Mouse (Mus musculus) CD4-positive, CD25-positive, alpha-beta regulatory T cell, adult 2 months (primary cell): ENCODE measurements around the gene Styxl1.

Source experiments
- DNase-seq: peaks from one replicate; pipeline ENCODE4 v3.0.0-alpha.2; 2012; ENCODE audit warnings: low read depth, low spot score

Styxl1 gene

GRCm38 (mm10) chr5:135777796-135778470 is at the start of gene Styxl1:
TSS of gene Styxl1 (minus strand) at chr5:135778385.
- no peak for DNase-seq

DNA sequence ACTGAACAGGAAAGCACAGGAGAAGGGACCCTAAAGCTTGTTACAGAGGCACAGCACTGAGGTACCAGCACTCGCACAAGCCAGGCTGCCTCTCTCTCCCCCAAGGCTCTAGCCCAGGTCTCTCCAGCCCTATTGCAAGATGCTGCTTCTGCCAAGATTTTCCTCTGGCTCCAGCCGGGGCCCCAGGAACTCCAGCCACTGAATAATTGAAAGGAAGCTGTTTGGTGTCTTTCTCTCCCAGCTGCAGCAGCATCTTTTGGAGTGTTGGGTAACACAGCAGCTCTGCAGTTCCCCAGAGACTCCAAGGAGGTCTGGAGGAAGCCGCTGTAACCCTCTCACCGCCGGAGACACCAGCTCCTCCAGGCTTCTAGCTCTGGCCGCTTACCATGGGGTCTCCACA is 48.0 kb upstream of the Styxl1 start:
- no peak for DNase-seq

- DNase-seq: no peak
Observed at GRCm38 (mm10) chr5:135824517-135824916, 46.3 kb upstream of the Styxl1 start.

- DNase-seq: no peak
Observed at GRCm38 (mm10) chr5:135822316-135822944, 44.2 kb upstream of the Styxl1 start.

- DNase-seq: no peak
Observed at GRCm38 (mm10) chr5:135818491-135818890, 40.3 kb upstream of the Styxl1 start.

DNA sequence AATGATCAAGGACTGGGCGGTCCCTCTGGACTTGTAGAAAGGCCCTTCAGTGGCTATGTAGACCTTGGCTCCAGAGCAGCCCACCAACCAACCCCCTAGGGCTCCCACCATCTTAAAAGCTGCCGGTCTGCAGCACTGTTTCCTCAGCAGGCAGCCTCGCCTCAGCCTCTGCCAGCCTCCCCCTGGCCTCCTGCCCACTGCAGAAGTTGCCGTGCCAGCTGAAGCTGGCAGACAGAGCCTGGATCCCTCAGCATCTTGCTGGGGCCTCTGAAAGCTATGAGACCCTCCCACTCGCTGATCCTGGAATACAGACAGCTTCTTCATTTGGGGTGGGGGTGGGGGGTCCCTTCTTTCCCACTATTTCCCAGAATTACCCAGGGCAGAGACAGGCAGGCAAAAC is 34.8 kb upstream of the Styxl1 start:
- no peak for DNase-seq

- peak; percentile 8 for DNase-seq
Observed at GRCm38 (mm10) chr5:135807263-135807637, 29.1 kb upstream of the Styxl1 start.

- DNase-seq: peak; percentile 96
Observed at GRCm38 (mm10) chr5:135806555-135807262, 28.5 kb upstream of the Styxl1 start, which contains the start of gene Srrm3. TSS of gene Srrm3 (plus strand) at chr5:135806890.

GRCm38 (mm10) chr5:135804735-135805134 is 26.6 kb upstream of the Styxl1 start:
- no peak for DNase-seq

DNA sequence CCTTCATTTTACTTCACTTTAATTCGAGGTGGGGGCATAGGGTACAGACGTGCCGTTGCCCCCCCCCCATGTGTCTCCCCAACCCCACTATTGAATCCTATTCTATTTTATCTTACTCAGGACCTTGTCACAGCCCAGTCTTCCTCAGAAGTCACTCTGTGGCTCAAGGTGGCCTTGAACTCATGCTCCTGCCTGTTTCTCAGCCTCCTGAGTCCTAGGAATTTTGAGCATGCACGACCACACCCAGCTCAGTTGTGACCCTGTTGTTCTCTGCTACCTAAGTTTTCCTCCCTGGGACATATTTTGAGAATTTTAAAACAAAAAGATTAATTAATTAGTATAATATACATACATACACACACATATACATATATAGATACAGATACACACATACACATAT is 25.5 kb upstream of the Styxl1 start:
- no peak for DNase-seq

DNA sequence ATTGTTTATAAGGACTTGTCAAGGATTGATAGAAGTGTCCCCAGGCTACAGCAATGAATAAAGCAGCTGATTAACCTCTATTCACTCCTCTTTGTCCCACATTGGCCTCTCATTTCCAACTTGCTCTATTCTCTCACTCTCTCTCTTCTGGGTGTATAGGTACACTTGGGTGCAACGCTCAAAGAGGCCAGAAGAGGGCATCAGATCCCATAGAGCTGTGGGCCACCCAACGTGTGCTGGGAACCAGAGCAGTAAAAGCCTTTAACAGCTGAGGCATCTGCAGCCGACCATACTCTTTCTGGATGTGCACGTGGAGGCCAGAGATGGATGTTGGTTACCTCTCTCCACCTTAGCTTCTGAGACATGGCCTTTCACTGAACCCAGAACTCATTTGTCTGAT is 24.9 kb upstream of the Styxl1 start:
- peak; percentile 23 for DNase-seq

- no peak for DNase-seq
Observed at GRCm38 (mm10) chr5:135802641-135803040, 24.5 kb upstream of the Styxl1 start.

GRCm38 (mm10) chr5:135800927-135801326 is 22.7 kb upstream of the Styxl1 start:
- DNase-seq: no peak

DNA sequence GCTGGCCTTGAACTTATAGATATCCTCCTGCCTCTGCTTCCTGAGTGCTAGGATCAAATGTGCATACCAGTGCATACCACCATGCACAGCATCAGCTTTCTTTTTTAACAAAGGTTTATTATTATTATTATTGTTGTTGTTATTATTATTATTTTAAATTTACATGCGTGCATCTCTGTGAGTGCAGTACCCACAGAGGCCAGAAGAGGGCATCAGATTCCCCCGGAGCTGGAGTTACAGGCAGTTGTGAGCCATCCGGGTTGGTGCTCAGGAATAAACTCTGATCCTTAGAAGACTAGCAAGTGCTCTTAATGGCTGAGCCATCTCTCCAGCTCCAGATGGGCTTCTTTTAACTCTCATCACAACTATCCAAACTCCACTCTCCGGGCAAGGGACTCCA is 21.6 kb upstream of the Styxl1 start:
- peak; percentile 34 for DNase-seq

DNA sequence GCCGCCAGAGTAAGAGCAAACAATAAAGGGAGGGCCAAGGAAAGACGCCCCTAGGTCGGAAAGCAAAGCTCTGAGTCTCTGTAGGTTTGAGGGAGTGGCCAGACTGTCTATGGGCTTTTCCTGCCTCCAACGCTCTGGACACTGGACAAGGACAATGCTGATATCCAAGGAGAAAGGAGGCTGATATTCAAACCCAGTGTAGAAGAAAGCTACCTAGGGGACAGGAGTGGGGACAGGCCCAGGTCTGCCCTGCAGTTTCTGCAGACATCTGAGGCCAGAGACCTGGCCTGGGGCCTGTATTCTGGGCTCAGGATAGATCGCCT is 16.6 kb upstream of the Styxl1 start:
- DNase-seq: no peak

- peak; percentile 85 for DNase-seq
Observed at GRCm38 (mm10) chr5:135793996-135794858, 16.0 kb upstream of the Styxl1 start.

GRCm38 (mm10) chr5:135782901-135783300 is 4.7 kb upstream of the Styxl1 start:
- no peak for DNase-seq

GRCm38 (mm10) chr5:135780331-135780730 is 2.1 kb upstream of the Styxl1 start:
- DNase-seq: peak; percentile 41

DNA sequence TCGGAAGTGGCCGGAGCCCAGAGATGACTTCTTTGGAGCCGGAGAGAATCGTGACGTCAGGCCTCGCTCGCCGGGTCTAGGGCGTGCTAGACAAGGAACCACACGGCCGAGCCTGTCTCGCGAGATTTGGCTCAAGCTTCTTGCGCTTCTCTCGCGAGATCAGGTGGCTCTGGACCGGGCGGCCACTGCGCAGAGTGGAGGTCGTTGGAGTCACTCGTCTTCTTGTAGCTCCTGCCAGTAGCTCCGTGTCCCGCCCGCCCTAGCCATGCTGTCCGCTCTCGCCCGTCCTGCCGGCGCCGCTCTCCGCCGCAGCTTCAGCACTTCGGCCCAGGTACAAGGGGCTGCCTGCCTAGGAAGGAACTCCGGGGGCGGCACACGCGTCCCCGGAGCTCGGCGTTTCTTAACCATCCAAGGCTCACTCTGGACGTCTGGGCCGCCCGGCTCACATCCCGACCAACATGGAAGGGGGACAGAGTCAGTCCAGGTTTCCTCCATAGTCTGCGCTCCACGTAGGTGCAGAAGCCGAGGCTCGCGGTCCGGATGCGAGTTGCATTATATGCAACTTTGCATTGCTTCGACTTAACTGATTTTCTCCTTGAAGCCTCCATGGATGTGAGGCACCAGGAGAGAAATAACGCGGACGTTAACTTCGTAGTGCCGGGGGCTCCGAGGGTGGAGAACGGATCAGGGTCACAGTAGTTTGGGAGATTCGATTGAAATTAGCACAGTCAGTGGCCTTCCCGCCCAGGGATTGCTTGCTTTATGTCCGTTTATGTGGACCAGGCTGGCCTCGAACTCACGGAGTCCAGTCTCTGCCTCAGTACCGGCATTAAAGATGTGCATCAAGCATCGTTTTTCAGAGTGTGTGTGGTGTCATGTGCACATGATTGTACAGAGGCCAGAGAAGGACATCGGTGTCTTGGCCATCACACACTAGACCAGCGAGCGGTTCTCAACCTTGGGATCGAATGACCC is 573 bp upstream of the Styxl1 start, which contains the start of gene Mdh2:
Mdh2 (plus strand) TSS at position 10 of the 975 bp plus-strand sequence.
- DNase-seq: peak; percentile 100

DNA sequence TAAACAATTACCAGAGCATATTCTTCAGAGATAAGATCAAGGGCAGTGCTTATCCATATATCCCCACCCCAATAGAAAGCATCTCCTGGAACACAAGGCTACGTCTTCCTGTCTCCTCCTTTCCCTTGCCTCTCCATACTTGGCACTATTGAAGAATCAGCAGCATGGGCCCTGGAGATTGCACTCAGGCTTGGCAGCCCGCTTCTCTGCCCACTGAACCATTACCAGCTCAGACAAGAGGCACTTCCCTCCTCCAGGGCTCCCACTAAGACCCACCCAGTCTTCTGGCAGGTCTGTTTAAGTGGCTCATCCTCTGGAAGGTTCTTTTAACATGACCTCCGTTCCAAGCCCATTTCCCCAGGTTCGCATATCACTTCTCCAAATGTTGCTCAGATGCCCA is 1.6 kb downstream of the Styxl1 start:
- DNase-seq: no peak

DNA sequence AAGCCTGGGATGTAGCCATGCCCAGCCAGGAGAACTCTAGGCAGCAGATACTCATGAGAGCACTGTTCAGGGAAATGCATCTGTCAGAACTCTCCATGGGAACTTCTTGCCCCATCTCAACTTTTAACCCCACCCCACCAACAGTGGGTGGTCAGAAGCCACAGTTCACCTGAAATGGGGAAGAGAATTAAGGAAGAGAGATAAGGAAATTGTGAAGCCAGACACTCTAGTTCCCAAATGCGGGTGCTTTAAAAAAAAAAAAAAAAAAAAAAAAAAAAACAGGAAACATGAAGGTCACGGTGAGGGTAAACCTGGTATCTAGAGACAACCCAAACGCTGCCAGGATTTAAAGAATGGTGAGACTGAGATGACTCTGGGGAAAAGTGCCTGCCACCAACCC is 5.7 kb downstream of the Styxl1 start:
- DNase-seq: no peak
